Mouse (Mus musculus): Measurements from ENCODE around the gene Mybph. TPM values are rescaled to one million over a fixed set of nuclear protein-coding genes. Genes with fewer than 3 reads are reported as not detected.

Gene Mybph
- polyA plus RNA-seq, 1 experiment from 2014 or later = 1.6 TPM

- 40% methylated on average over 12 of the region's 12 CpGs for WGBS
- ATAC-seq (ENCODE audit: low FRiP score, low TSS enrichment) (peak; percentile 84), DNase-seq (ENCODE audit: low spot score) (peak; percentile 91)
- H3K27ac ChIP-seq (replicated peaks) = peak overlapping the region; percentile 79
- peak overlapping the region; percentile 73 for H3K4me2 ChIP-seq (replicated peaks; ENCODE audit: low read depth)
- no peaks in the 10 kb centered on the region for H3K27me3 ChIP-seq (ENCODE audit: control insufficient read depth, insufficient read depth, low read length)
- no peaks in the 10 kb centered on the region for H3K9me3 ChIP-seq (ENCODE audit: control insufficient read depth, low read length)
- peaks cover 5% of the 10 kb centered on the region for H3K4me1 ChIP-seq (replicated peaks; ENCODE audit: control insufficient read depth, insufficient read depth)
- H3K4me3 ChIP-seq (ENCODE audit: low read depth, low read length) = peak overlapping the region; percentile 39; the same call in 1 of the 2 replicates
- H3K9ac ChIP-seq (ENCODE audit: low read length) = peak overlapping the region; percentile 35
- no peaks in the 10 kb centered on the region for H3K36me3 ChIP-seq (ENCODE audit: control insufficient read depth, insufficient read depth, low read length)
- TF ChIP-seq CTCF (IDR thresholded peaks at IDR 0.05; ENCODE audit: low read depth) (no peak), EP300 (optimal IDR thresholded peaks at IDR 0.05) (no peak)
Measured at GRCm38 (mm10) chr1:134232778-134233531, 39.7 kb downstream of the Mybph start.

- Histone ChIP-seq H3K4me3 (ENCODE audit: low read depth, low read length) (peak overlapping the region; percentile 39), H3K36me3 (ENCODE audit: control insufficient read depth, insufficient read depth, low read length) (no peaks in the 10 kb centered on the region), H3K9ac (ENCODE audit: low read length) (peak overlapping the region; percentile 41), H3K27ac (replicated peaks) (peak overlapping the region; percentile 79), H3K27me3 (ENCODE audit: control insufficient read depth, insufficient read depth, low read length) (no peaks in the 10 kb centered on the region), H3K4me1 (replicated peaks; ENCODE audit: control insufficient read depth, insufficient read depth) (peaks cover 5% of the 10 kb centered on the region), H3K4me2 (replicated peaks; ENCODE audit: low read depth) (peak overlapping the region; percentile 73), H3K9me3 (ENCODE audit: control insufficient read depth, low read length) (no peaks in the 10 kb centered on the region)
- ATAC-seq (ENCODE audit: low FRiP score, low TSS enrichment) = no peak; the same call in 1 of the 2 replicates
- TF ChIP-seq CTCF (IDR thresholded peaks at IDR 0.05; ENCODE audit: low read depth) (no peak), EP300 (optimal IDR thresholded peaks at IDR 0.05) (no peak)
- no peak for DNase-seq (ENCODE audit: low spot score)
- 58% methylated on average over 19 of the region's 19 CpGs for WGBS
Measured at GRCm38 (mm10) chr1:134233681-134234454, 40.6 kb downstream of the Mybph start.

GRCm38 (mm10) chr1:134234455-134235390, 41.5 kb downstream of the Mybph start:
- peak overlapping the region; percentile 73 for H3K4me2 ChIP-seq (replicated peaks; ENCODE audit: low read depth)
- H3K4me1 ChIP-seq (replicated peaks; ENCODE audit: control insufficient read depth, insufficient read depth) = peaks cover 5% of the 10 kb centered on the region
- ATAC-seq (ENCODE audit: low FRiP score, low TSS enrichment) = peak; percentile 65
- DNase-seq (ENCODE audit: low spot score) = peak; percentile 75
- H3K27ac ChIP-seq (replicated peaks) = peak overlapping the region; percentile 40
- H3K27me3 ChIP-seq (ENCODE audit: control insufficient read depth, insufficient read depth, low read length) = no peaks in the 10 kb centered on the region
- H3K4me3 ChIP-seq (ENCODE audit: low read depth, low read length) = peak overlapping the region; percentile 39
- 2% methylated on average over 41 of the region's 41 CpGs for WGBS
- peak overlapping the region; percentile 47 for H3K9ac ChIP-seq (ENCODE audit: low read length)
- TF ChIP-seq CTCF (IDR thresholded peaks at IDR 0.05; ENCODE audit: low read depth) (0 out of 2 replicates have a peak, but pooled peaks have one; percentile 6), EP300 (optimal IDR thresholded peaks at IDR 0.05) (no peak)
- no peaks in the 10 kb centered on the region for H3K9me3 ChIP-seq (ENCODE audit: control insufficient read depth, low read length)
- H3K36me3 ChIP-seq (ENCODE audit: control insufficient read depth, insufficient read depth, low read length) = no peaks in the 10 kb centered on the region

- Histone ChIP-seq H3K36me3 (ENCODE audit: control insufficient read depth, insufficient read depth, low read length) (no peaks in the 10 kb centered on the region), H3K9me3 (ENCODE audit: control insufficient read depth, low read length) (no peaks in the 10 kb centered on the region), H3K4me3 (ENCODE audit: low read depth, low read length) (peak within 1 kb of the TSS; percentile 39), H3K4me1 (replicated peaks; ENCODE audit: control insufficient read depth, insufficient read depth) (peaks cover 5% of the 10 kb centered on the region), H3K9ac (ENCODE audit: low read length) (peak within 1 kb of the TSS; percentile 47), H3K27ac (replicated peaks) (peak within 1 kb of the TSS; percentile 40), H3K27me3 (ENCODE audit: control insufficient read depth, insufficient read depth, low read length) (no peaks in the 10 kb centered on the region), H3K4me2 (replicated peaks; ENCODE audit: low read depth) (peak within 1 kb of the TSS; percentile 73)
- ATAC-seq (ENCODE audit: low FRiP score, low TSS enrichment) (no peak), DNase-seq (ENCODE audit: low spot score) (no peak)
- TF ChIP-seq CTCF (IDR thresholded peaks at IDR 0.05; ENCODE audit: low read depth) = no peak
- no peak for TF ChIP-seq EP300 (optimal IDR thresholded peaks at IDR 0.05)
- 1% methylated on average over 25 of the region's 37 CpGs for WGBS
Measured at GRCm38 (mm10) chr1:134235391-134235921, 42.2 kb downstream of the Mybph start, which contains the start of gene Adora1. Gene Adora1, minus strand, starts transcription at chr1:134235431.

DNA sequence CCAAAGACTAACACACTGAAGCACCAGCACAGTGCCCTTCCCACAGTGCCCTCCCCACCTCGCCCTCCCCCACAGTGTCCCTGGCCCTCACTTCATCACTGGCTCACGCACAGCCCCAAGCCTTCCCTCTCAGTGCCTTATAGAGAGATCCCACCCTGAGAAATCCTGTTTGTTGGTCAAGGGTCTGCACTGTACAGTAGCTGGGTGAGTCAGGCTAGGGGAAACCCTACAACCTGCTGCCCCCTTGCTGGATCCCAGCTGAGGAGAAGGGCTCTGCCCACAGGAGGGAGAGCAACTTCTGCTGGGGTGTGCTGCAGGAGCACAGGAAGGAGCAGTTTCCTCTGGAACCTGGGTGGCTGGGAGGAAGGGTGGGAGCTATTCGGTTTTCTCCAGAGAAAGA, 42.9 kb downstream of the Mybph start:
- no peak for DNase-seq (ENCODE audit: low spot score)
- H3K27ac ChIP-seq (replicated peaks) = no peak overlapping the region
- no peaks in the 10 kb centered on the region for H3K36me3 ChIP-seq (ENCODE audit: control insufficient read depth, insufficient read depth, low read length)
- H3K4me1 ChIP-seq (replicated peaks; ENCODE audit: control insufficient read depth, insufficient read depth) = peaks cover 5% of the 10 kb centered on the region
- no peak for ATAC-seq (ENCODE audit: low FRiP score, low TSS enrichment)
- H3K27me3 ChIP-seq (ENCODE audit: control insufficient read depth, insufficient read depth, low read length) = no peaks in the 10 kb centered on the region
- WGBS = 50% methylated on average over 3 of the region's 3 CpGs
- H3K9ac ChIP-seq (ENCODE audit: low read length) = no peak overlapping the region
- TF ChIP-seq CTCF (IDR thresholded peaks at IDR 0.05; ENCODE audit: low read depth) (no peak), EP300 (optimal IDR thresholded peaks at IDR 0.05) (no peak)
- no peak overlapping the region for H3K4me2 ChIP-seq (replicated peaks; ENCODE audit: low read depth)
- no peaks in the 10 kb centered on the region for H3K9me3 ChIP-seq (ENCODE audit: control insufficient read depth, low read length)
- no peak overlapping the region for H3K4me3 ChIP-seq (ENCODE audit: low read depth, low read length)

All from stomach, postnatal 0 days (tissue).